Mouse (Mus musculus) limb, embryonic 12.5 days (tissue): Measurements from ENCODE around the gene Hist2h2be. TPM values are rescaled to one million over a fixed set of nuclear protein-coding genes. Genes with fewer than 3 reads are reported as not detected.

Experiments
- ATAC-seq: fragments of 200-750 bp; cut with Nextera tagmentation; 2 replicates; pipeline ENCODE4 v1.8.0; 2017; ENCODE audit warnings: low read depth, moderate TSS enrichment; ENCODE audit not compliant: insufficient number of reproducible peaks, insufficient read depth, low FRiP score, low TSS enrichment
- H3K27ac ChIP-seq: fragments of 300-500 bp; sonication (generic); 2 replicates; pipeline ENCODE4 v1.5.1; 2016; ENCODE audit warnings: mild to moderate bottlenecking, moderate library complexity
- H3K27me3 ChIP-seq: fragments of 300-500 bp; sonication (generic); 2 replicates; pipeline ENCODE4 v1.6.1; 2016; ENCODE audit warnings: mild to moderate bottlenecking, moderate library complexity
- H3K36me3 ChIP-seq: fragments of 300-500 bp; sonication (generic); 2 replicates; pipeline ENCODE4 v1.6.1; 2016; ENCODE audit warnings: mild to moderate bottlenecking, moderate library complexity
- H3K4me1 ChIP-seq: fragments of 300-500 bp; sonication (generic); replicated peaks from 2 replicates; pipeline ENCODE4 v1.6.1; 2016
- H3K4me2 ChIP-seq: fragments of 300-500 bp; sonication (generic); 2 replicates; pipeline ENCODE4 v1.6.1; 2016; ENCODE audit warnings: mild to moderate bottlenecking, moderate library complexity
- H3K4me3 ChIP-seq: fragments of 300-500 bp; sonication (generic); replicated peaks from 2 replicates; pipeline ENCODE4 v1.5.1; 2016; ENCODE audit warnings: mild to moderate bottlenecking
- H3K9ac ChIP-seq: fragments of 300-500 bp; sonication (generic); replicated peaks from 2 replicates; pipeline ENCODE4 v1.6.1; 2016; ENCODE audit warnings: mild to moderate bottlenecking, moderate library complexity
- H3K9me3 ChIP-seq: fragments of 300-500 bp; sonication (generic); 2 replicates; pipeline ENCODE4 v1.6.1; 2016; ENCODE audit warnings: mild to moderate bottlenecking, moderate library complexity
- WGBS: fragments of 180-500 bp; shearing (Covaris S2); methylation state at CpG from one replicate; pipeline ENCODE4 v1.1.7; 2016; 5-methylcytosine and 5-hydroxymethylcytosine counted together
- polyA plus RNA-seq: library from polyadenylated mRNA; unstranded; fragments of >200 nt; fragmentation: Nextera tagmentation; extraction: Ambion mirVana; gene quantifications from 2 replicates; pipeline ENCODE4 v1.2.1, GENCODE M21; 2016

The Hist2h2be gene
- polyA plus RNA-seq, 1 experiment from 2014 or later, result 10.4 TPM

- no peaks in the 10 kb centered on the region for H3K9me3 ChIP-seq
- H3K4me1 ChIP-seq, result peaks cover 16% of the 10 kb centered on the region
- no peak for ATAC-seq
- WGBS, result 40% methylated on average over 10 of the region's 10 CpGs
- no peaks in the 10 kb centered on the region for H3K36me3 ChIP-seq
- peaks cover 12% of the 10 kb centered on the region; the same call in 1 of the 2 replicates for H3K27me3 ChIP-seq
- H3K9ac ChIP-seq, result no peak overlapping the region
- H3K4me2 ChIP-seq, result no peak overlapping the region
- H3K4me3 ChIP-seq, result no peak overlapping the region
- no peak overlapping the region for H3K27ac ChIP-seq
Observed at GRCm38 (mm10) chr3:96254683-96255355, 33.9 kb downstream of the Hist2h2be start.

GRCm38 (mm10) chr3:96255926-96256593 lies 35.1 kb downstream of the Hist2h2be start:
- no peak overlapping the region for H3K27ac ChIP-seq
- 72% methylated on average over 5 of the region's 5 CpGs for WGBS
- H3K4me1 ChIP-seq, result peaks cover 4% of the 10 kb centered on the region
- H3K27me3 ChIP-seq, result peaks cover 12% of the 10 kb centered on the region; the same call in 1 of the 2 replicates
- no peak overlapping the region for H3K4me2 ChIP-seq
- no peak overlapping the region for H3K9ac ChIP-seq
- no peaks in the 10 kb centered on the region for H3K9me3 ChIP-seq
- no peak for ATAC-seq
- no peak overlapping the region for H3K4me3 ChIP-seq
- H3K36me3 ChIP-seq, result no peaks in the 10 kb centered on the region

- no peaks in the 10 kb centered on the region for H3K9me3 ChIP-seq
- no peak overlapping the region for H3K9ac ChIP-seq
- peaks cover 12% of the 10 kb centered on the region; the same call in 1 of the 2 replicates for H3K27me3 ChIP-seq
- peaks cover 9% of the 10 kb centered on the region for H3K4me1 ChIP-seq
- no peak overlapping the region for H3K4me2 ChIP-seq
- WGBS, result 59% methylated on average over 3 of the region's 3 CpGs
- H3K27ac ChIP-seq, result no peak overlapping the region
- no peak overlapping the region for H3K4me3 ChIP-seq
- ATAC-seq, result no peak
- H3K36me3 ChIP-seq, result no peaks in the 10 kb centered on the region
Observed at GRCm38 (mm10) chr3:96257190-96257589, 36.3 kb downstream of the Hist2h2be start.

DNA sequence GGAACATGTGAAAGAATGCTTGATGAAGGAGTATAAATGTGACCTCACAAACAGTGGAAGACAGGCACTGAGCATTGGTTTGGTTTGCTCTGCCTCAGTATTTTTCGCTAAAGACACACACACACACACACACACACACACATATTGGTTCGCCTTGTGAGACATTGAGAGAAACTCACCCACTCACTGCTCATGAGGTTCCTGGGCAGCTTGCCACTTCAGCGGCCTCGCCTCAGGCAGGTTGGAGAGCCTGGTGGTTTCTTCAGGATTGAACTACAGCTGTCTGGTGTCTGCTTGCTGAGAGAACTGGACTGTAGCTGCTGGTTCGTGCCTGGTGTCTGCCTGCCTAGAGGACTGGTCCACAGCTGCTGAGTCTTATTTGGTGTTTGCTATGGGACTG lies 39.3 kb downstream of the Hist2h2be start:
- Histone ChIP-seq H3K27me3 (no peaks in the 10 kb centered on the region), H3K27ac (no peak overlapping the region), H3K9me3 (no peaks in the 10 kb centered on the region), H3K4me2 (no peak overlapping the region), H3K4me1 (peaks cover 24% of the 10 kb centered on the region), H3K36me3 (no peaks in the 10 kb centered on the region), H3K4me3 (no peak overlapping the region), H3K9ac (no peak overlapping the region)
- WGBS, result 88% methylated on average over 5 of the region's 5 CpGs
- no peak for ATAC-seq

DNA sequence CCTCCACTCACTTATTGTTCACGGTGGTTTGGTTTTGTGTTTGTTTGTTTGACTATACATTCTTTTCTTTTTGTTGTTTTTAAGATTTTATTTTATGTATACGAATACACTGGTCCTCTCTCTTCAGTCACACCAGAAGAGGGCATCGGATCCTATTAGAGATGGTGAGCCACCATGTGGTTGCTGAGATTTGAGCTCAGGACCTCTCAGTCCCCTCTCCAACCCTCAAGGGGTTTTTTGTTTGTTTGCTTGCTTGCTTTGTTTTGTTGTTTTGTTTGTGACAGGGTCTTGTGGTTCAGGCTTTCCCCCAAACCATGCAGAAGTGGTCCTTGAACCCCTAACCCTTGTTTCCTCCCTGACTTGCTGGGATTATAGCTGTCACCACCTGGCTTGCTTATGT lies 40.7 kb downstream of the Hist2h2be start:
- no peaks in the 10 kb centered on the region for H3K27me3 ChIP-seq
- H3K9ac ChIP-seq, result peak overlapping the region; percentile 80
- no peaks in the 10 kb centered on the region for H3K36me3 ChIP-seq
- peak overlapping the region; percentile 76 for H3K4me2 ChIP-seq
- peak overlapping the region; percentile 61; the same call in 1 of the 2 replicates for H3K4me3 ChIP-seq
- peak overlapping the region; percentile 98 for H3K27ac ChIP-seq
- H3K4me1 ChIP-seq, result peaks cover 25% of the 10 kb centered on the region
- 69% methylated on average over 3 of the region's 3 CpGs for WGBS
- H3K9me3 ChIP-seq, result no peaks in the 10 kb centered on the region
- ATAC-seq, result no peak

GRCm38 (mm10) chr3:96262216-96262875 lies 41.4 kb downstream of the Hist2h2be start:
- Histone ChIP-seq H3K4me1 (peaks cover 25% of the 10 kb centered on the region), H3K36me3 (no peaks in the 10 kb centered on the region), H3K27me3 (no peaks in the 10 kb centered on the region), H3K9ac (peak overlapping the region; percentile 80), H3K27ac (peak overlapping the region; percentile 98), H3K4me3 (peak overlapping the region; percentile 61), H3K4me2 (peak overlapping the region; percentile 76), H3K9me3 (no peaks in the 10 kb centered on the region)
- ATAC-seq, result peak; percentile 60
- WGBS, result 2% methylated on average over 19 of the region's 19 CpGs

- Histone ChIP-seq H3K4me1 (peaks cover 31% of the 10 kb centered on the region), H3K27ac (peak within 1 kb of the TSS; percentile 98)
- WGBS, result under 1% methylated on average over 40 of the region's 40 CpGs
Observed at GRCm38 (mm10) chr3:96262979-96263550, 42.1 kb downstream of the Hist2h2be start, which contains the start of gene Hist2h4. Gene Hist2h4, minus strand, starts transcription at chr3:96263311.

DNA sequence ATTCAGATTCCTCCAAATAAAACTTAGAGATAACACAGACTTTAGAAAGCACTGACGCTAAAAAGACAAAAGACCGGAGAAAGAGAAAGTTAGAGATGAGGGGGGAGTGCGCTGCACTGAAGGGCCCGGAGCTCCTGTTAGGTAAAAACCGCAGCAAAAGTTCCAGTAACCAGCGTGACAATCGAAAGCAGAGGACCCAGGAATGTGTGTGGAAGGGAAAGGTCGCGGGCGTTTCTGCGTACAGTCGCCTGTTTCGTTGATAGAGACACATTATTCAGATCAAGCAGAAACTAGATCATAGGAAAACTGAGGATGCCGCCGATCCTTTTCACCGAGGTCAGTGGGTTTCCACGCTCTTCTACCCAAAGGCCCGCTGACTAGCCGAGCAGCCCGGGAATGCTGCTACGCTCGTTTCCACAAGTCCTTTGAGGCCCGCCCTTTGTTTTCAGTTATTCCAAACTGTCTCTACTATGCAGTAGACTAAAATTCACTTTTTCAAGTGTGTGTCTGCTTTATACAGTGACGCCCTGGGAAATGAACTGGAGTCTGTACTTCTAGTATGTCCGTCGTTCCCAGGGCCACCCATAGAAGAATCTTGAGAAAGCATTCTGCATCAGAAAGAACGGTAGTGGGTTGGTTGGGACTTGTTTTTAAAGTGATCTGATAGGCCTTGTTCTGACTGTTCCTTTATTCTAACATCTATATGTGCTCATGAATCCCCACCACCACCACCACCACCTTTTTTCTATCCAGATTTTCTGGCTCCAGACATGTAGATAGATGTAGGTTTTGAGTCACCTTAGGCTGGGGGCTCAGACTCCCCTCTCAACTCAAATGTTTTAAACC lies 42.9 kb downstream of the Hist2h2be start:
- Histone ChIP-seq H3K4me2 (peak overlapping the region; percentile 76), H3K4me1 (peaks cover 33% of the 10 kb centered on the region), H3K4me3 (peak overlapping the region; percentile 61), H3K9me3 (no peaks in the 10 kb centered on the region), H3K9ac (peak overlapping the region; percentile 66), H3K27ac (peak overlapping the region; percentile 98), H3K36me3 (no peaks in the 10 kb centered on the region), H3K27me3 (no peaks in the 10 kb centered on the region)
- no peak for ATAC-seq
- WGBS, result 11% methylated on average over 27 of the region's 27 CpGs

More at GRCm38 (mm10) chr3:96262979-96263550, 42.1 kb downstream of the Hist2h2be start, which contains the start of gene Hist2h4:
- peak within 1 kb of the TSS; percentile 76 for H3K4me2 ChIP-seq
- H3K9me3 ChIP-seq, result no peaks in the 10 kb centered on the region
- H3K9ac ChIP-seq, result peak within 1 kb of the TSS; percentile 80
- no peaks in the 10 kb centered on the region for H3K27me3 ChIP-seq
- no peaks in the 10 kb centered on the region for H3K36me3 ChIP-seq
- H3K4me3 ChIP-seq, result peak within 1 kb of the TSS; percentile 61
- peak; percentile 90 for ATAC-seq

- Histone ChIP-seq H3K9me3 (no peaks in the 10 kb centered on the region), H3K27me3 (no peaks in the 10 kb centered on the region), H3K9ac (peak overlapping the region; percentile 66), H3K27ac (peak overlapping the region; percentile 98), H3K36me3 (no peaks in the 10 kb centered on the region), H3K4me1 (peaks cover 33% of the 10 kb centered on the region), H3K4me3 (peak overlapping the region; percentile 61), H3K4me2 (peak overlapping the region; percentile 76)
- 77% methylated on average over 7 of the region's 7 CpGs for WGBS
- ATAC-seq, result no peak
Observed at GRCm38 (mm10) chr3:96264404-96264949, 43.6 kb downstream of the Hist2h2be start.

- Histone ChIP-seq H3K9ac (no peak overlapping the region), H3K4me2 (no peak overlapping the region), H3K27me3 (no peaks in the 10 kb centered on the region), H3K36me3 (no peaks in the 10 kb centered on the region), H3K4me3 (no peak overlapping the region), H3K27ac (0 out of 2 replicates have a peak overlapping the region, but pooled peaks have one; percentile 41), H3K9me3 (no peaks in the 10 kb centered on the region), H3K4me1 (peaks cover 33% of the 10 kb centered on the region)
- 88% methylated on average over 8 of the region's 8 CpGs for WGBS
- ATAC-seq, result no peak
Observed at GRCm38 (mm10) chr3:96266132-96266710, 45.3 kb downstream of the Hist2h2be start.
